Mouse (Mus musculus): ENCODE data around the gene Agap2. TPM values are rescaled to one million over a fixed set of nuclear protein-coding genes. Genes with fewer than 3 reads are reported as not detected.

Agap2 gene
- polyA plus RNA-seq, 1 experiment from 2014 or later: 0.32 TPM

GRCm38 (mm10) chr10:127083292-127083914 lies 8.3 kb downstream of the Agap2 start:
- H3K4me1 ChIP-seq (ENCODE audit: insufficient read depth, low read depth, low read length): peaks cover 10% of the 10 kb centered on the region
- H3K4me3 ChIP-seq (ENCODE audit: low read depth, low read length): no peak overlapping the region
- 26% methylated on average over 8 of the region's 8 CpGs for WGBS
- DNase-seq (ENCODE audit: low spot score) (no peak), ATAC-seq (no peak)
- no peak overlapping the region for H3K9ac ChIP-seq (replicated peaks; ENCODE audit: low read depth)
- no peak overlapping the region for H3K27ac ChIP-seq (ENCODE audit: low read length)
- TF ChIP-seq EP300 (IDR thresholded peaks at IDR 0.05) (no peak), CTCF (IDR thresholded peaks at IDR 0.05) (no peak)
- H3K4me2 ChIP-seq (replicated peaks; ENCODE audit: low read depth, low read length): no peak overlapping the region
- no peaks in the 10 kb centered on the region for H3K36me3 ChIP-seq (ENCODE audit: insufficient read depth, low read length)
- H3K9me3 ChIP-seq (ENCODE audit: low read length): no peaks in the 10 kb centered on the region
- H3K27me3 ChIP-seq (replicated peaks; ENCODE audit: insufficient read depth, low read length): peaks cover 50% of the 10 kb centered on the region

- Histone ChIP-seq H3K36me3 (ENCODE audit: insufficient read depth, low read length) (no peaks in the 10 kb centered on the region), H3K9me3 (ENCODE audit: low read length) (no peaks in the 10 kb centered on the region), H3K27ac (ENCODE audit: low read length) (no peak overlapping the region), H3K9ac (replicated peaks; ENCODE audit: low read depth) (no peak overlapping the region), H3K27me3 (replicated peaks; ENCODE audit: insufficient read depth, low read length) (peaks cover 45% of the 10 kb centered on the region), H3K4me3 (ENCODE audit: low read depth, low read length) (no peak overlapping the region), H3K4me1 (ENCODE audit: insufficient read depth, low read depth, low read length) (peaks cover 10% of the 10 kb centered on the region), H3K4me2 (replicated peaks; ENCODE audit: low read depth, low read length) (no peak overlapping the region)
- DNase-seq (ENCODE audit: low spot score) (no peak), ATAC-seq (no peak)
- 37% methylated on average over 5 of the region's 5 CpGs for WGBS
- TF ChIP-seq CTCF (IDR thresholded peaks at IDR 0.05): peak; percentile 11; the same call in 1 of the 2 replicates
- no peak for TF ChIP-seq EP300 (IDR thresholded peaks at IDR 0.05)
Observed at GRCm38 (mm10) chr10:127083915-127084306, 8.8 kb downstream of the Agap2 start.

- Histone ChIP-seq H3K4me1 (ENCODE audit: insufficient read depth, low read depth, low read length) (peaks cover 2% of the 10 kb centered on the region), H3K27ac (ENCODE audit: low read length) (no peak overlapping the region), H3K27me3 (replicated peaks; ENCODE audit: insufficient read depth, low read length) (peaks cover 41% of the 10 kb centered on the region), H3K4me2 (replicated peaks; ENCODE audit: low read depth, low read length) (no peak overlapping the region), H3K9me3 (ENCODE audit: low read length) (no peaks in the 10 kb centered on the region), H3K4me3 (ENCODE audit: low read depth, low read length) (no peak overlapping the region), H3K9ac (replicated peaks; ENCODE audit: low read depth) (no peak overlapping the region), H3K36me3 (ENCODE audit: insufficient read depth, low read length) (no peaks in the 10 kb centered on the region)
- TF ChIP-seq EP300 (IDR thresholded peaks at IDR 0.05) (no peak), CTCF (IDR thresholded peaks at IDR 0.05) (no peak)
- 74% methylated on average over 9 of the region's 9 CpGs for WGBS
- DNase-seq (ENCODE audit: low spot score) (no peak), ATAC-seq (no peak)
Observed at GRCm38 (mm10) chr10:127085052-127085451, 10.0 kb downstream of the Agap2 start.

GRCm38 (mm10) chr10:127085633-127086032 lies 10.5 kb downstream of the Agap2 start:
- 55% methylated on average over 6 of the region's 6 CpGs for WGBS
- H3K27ac ChIP-seq (ENCODE audit: low read length): no peak overlapping the region
- H3K36me3 ChIP-seq (ENCODE audit: insufficient read depth, low read length): no peaks in the 10 kb centered on the region
- TF ChIP-seq EP300 (IDR thresholded peaks at IDR 0.05) (no peak), CTCF (IDR thresholded peaks at IDR 0.05) (no peak; the same call in 1 of the 2 replicates)
- no peak overlapping the region for H3K4me3 ChIP-seq (ENCODE audit: low read depth, low read length)
- H3K9me3 ChIP-seq (ENCODE audit: low read length): no peaks in the 10 kb centered on the region
- peaks cover 2% of the 10 kb centered on the region; the same call in 1 of the 2 replicates for H3K4me1 ChIP-seq (ENCODE audit: insufficient read depth, low read depth, low read length)
- DNase-seq (ENCODE audit: low spot score) (no peak), ATAC-seq (no peak)
- H3K4me2 ChIP-seq (replicated peaks; ENCODE audit: low read depth, low read length): no peak overlapping the region
- H3K9ac ChIP-seq (replicated peaks; ENCODE audit: low read depth): no peak overlapping the region
- peaks cover 41% of the 10 kb centered on the region for H3K27me3 ChIP-seq (replicated peaks; ENCODE audit: insufficient read depth, low read length)

- Histone ChIP-seq H3K4me1 (ENCODE audit: insufficient read depth, low read depth, low read length) (peaks cover 13% of the 10 kb centered on the region; the same call in 1 of the 2 replicates), H3K4me2 (replicated peaks; ENCODE audit: low read depth, low read length) (peak overlapping the region; percentile 47), H3K9me3 (ENCODE audit: low read length) (no peaks in the 10 kb centered on the region), H3K4me3 (ENCODE audit: low read depth, low read length) (peak overlapping the region; percentile 15; the same call in 1 of the 2 replicates), H3K27ac (ENCODE audit: low read length) (no peak overlapping the region), H3K27me3 (replicated peaks; ENCODE audit: insufficient read depth, low read length) (peaks cover 32% of the 10 kb centered on the region), H3K36me3 (ENCODE audit: insufficient read depth, low read length) (no peaks in the 10 kb centered on the region), H3K9ac (replicated peaks; ENCODE audit: low read depth) (no peak overlapping the region)
- DNase-seq (ENCODE audit: low spot score) (peak; percentile 59), ATAC-seq (peak; percentile 51)
- WGBS: 16% methylated on average over 52 of the region's 57 CpGs
- no peak for TF ChIP-seq CTCF (IDR thresholded peaks at IDR 0.05)
- TF ChIP-seq EP300 (IDR thresholded peaks at IDR 0.05): no peak
Observed at GRCm38 (mm10) chr10:127090560-127091411, 15.7 kb downstream of the Agap2 start.

Data from lung, postnatal 0 days (tissue).